Mouse (Mus musculus): ENCODE measurements around the gene Rnf113a2.

- TF ChIP-seq POLR2AphosphoS2 (IDR thresholded peaks at IDR 0.05; ENCODE audit: insufficient read length, low read depth) (no peak), POLR2A (IDR thresholded peaks at IDR 0.05; ENCODE audit: insufficient read length, low read depth) (no peak), SRF (IDR thresholded peaks at IDR 0.05; ENCODE audit: control insufficient read depth, insufficient read length, low read depth) (no peak), MAX (IDR thresholded peaks at IDR 0.05; ENCODE audit: low read depth) (no peak)
These were observed 19.3 kb upstream of the Rnf113a2 start for GRCm38 (mm10) chr12:84397685-84398084.
